Mouse (Mus musculus) urinary bladder, postnatal 4 days (tissue): ENCODE results near the gene 9430007A20Rik.
"Not testable (repeated sequence)": the region's sequence is repeated elsewhere in the genome, so short reads cannot be mapped to it uniquely, and the experiment has no call there.

Source experiments
- DNase-seq, 2 experiments: peaks; one replicate each; pipeline ENCODE4 v3.0.0; 2021 to 2022; ENCODE audit warnings: low spot score in 2 of 2

The 9430007A20Rik gene

DNA sequence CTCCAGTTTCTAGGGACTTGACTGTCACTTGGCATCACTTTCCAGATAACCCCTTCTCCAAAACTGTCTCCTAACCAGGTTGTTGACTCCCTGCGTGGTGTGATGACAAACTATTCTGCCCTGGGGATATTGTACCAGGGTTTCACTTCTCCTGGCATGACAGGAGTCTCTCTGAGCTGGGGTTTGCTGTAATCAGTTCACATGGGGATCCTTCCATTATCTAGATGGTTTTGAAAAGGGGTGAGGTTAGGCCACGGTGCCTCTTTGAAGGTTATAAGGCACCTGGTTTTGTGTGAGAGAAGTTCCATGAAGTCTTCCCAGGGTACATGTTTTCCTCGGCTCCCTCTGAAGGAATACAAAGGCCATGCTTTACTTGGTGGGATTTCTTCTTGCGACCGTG lies at the start of gene 9430007A20Rik:
Gene 9430007A20Rik, plus strand, starts transcription at position 301 of the 400 bp plus-strand sequence.
- no peak for DNase-seq

DNA sequence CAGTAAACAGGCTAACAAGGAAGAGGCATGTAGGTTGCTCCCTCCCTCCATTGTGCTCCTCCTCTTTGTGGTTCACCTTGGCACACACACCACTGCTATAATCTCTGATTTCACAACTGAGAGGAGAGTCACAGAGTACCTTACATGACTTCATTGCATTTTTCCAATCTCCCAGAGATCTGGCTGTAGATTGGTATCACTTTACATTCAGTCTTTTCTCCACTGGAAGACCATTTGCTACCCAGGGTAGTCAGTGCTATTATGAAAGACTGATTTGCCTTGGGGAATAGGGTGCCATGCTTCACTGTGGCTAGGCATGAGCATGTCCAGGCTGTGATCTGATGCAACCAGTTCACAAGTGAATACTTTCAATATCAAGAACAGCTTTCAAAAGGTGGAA lies 26.3 kb upstream of the 9430007A20Rik start:
- no peak for DNase-seq

DNA sequence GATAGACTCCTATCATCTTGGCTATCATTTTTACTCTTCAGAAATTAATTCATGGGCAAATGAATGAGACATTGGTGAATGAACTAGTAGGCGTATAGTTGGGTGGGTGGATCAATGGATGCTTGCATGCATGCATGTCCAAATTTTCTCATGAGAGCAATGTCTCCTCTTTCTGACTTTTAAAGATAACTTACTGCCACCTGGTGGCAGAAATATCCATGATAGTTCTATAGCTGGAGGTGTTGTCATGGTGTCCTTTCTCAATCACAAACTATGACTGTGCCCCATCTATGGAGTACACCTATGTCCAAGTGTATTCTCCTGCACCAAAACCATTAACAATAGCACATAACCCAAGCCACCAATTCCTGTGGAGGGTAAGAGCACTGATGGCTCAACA lies 13.1 kb upstream of the 9430007A20Rik start:
- DNase-seq = no peak

- DNase-seq = no peak
These were observed 25.1 kb downstream of the 9430007A20Rik start for GRCm38 (mm10) chr4:144544689-144545088.

DNA sequence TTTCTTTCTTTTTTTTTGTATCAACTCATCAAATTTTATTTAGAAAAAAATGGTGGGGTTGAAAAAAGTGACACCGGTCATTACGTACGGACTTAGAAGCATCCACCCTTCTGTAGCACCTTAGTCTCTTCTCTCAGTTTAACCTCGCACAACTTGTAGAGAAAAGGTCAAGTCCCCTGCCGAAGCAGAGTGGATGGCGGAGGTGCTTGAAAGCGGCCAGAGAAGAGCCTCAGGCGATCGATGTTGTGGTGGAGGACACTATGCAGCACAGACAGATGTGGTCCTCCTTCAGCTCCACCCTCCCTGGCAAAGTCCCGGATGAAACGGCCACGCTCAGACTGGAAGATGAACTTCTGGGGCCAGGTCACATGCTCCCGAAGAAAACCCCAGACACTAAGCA lies 25.7 kb downstream of the 9430007A20Rik start:
- DNase-seq = not testable (repeated sequence)

DNA sequence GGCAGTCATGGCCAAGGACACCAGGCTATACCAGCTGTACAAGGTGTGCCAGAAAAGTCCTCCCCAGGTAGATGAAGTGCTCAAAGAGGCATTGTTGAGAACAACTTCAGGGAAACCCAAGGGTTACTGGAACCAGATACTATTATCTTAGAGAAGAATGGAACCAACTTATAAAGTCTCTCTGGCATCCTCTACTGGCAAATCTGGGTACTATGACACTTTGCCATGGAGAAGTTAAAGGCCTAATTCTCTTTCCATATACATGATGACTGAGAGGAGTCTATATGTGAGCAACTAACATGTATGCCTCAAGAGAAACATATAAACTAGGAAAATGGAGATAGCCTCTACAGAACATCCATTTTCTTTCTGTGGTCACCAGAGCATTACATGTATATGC lies 31.5 kb downstream of the 9430007A20Rik start:
- DNase-seq = no peak

DNA sequence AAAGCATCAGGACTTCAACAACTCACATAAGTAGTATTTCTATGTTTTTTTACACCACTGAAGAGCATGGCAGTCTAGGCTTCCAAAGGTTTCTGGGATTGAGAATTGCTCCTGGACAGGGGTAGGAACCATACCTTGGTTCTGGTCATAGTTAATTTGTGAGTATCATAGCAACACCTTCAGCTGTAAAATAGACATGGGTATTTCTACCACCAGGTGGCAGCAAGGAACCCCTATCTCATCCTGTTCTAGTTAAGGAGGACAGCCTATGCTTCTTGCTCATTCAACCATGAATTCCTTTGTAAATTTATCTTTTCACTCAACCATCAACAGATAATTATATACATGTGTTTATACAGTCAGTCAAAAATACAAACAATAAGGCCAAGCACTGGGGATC lies 40.2 kb downstream of the 9430007A20Rik start:
- no peak for DNase-seq

GRCm38 (mm10) chr4:144561205-144561604 lies 41.6 kb downstream of the 9430007A20Rik start:
- no peak for DNase-seq

- DNase-seq = no peak
These were observed 45.4 kb downstream of the 9430007A20Rik start, which contains the start of gene Gm13124 for GRCm38 (mm10) chr4:144565034-144565433. TSS of gene Gm13124 (minus strand) at chr4:144565134.

- no peak for DNase-seq
These were observed 48.1 kb downstream of the 9430007A20Rik start for GRCm38 (mm10) chr4:144567752-144568151.
